Mouse (Mus musculus): ENCODE measurements around the gene Pde7b. TPM values are rescaled to one million over a fixed set of nuclear protein-coding genes. Genes with fewer than 3 reads are reported as not detected.
A peak's percentile ranks its signal among the peaks of the same experiment; 100 is the strongest.

Gene Pde7b
- polyA plus RNA-seq, 1 experiment from 2014 or later, result 5.0 TPM

DNA sequence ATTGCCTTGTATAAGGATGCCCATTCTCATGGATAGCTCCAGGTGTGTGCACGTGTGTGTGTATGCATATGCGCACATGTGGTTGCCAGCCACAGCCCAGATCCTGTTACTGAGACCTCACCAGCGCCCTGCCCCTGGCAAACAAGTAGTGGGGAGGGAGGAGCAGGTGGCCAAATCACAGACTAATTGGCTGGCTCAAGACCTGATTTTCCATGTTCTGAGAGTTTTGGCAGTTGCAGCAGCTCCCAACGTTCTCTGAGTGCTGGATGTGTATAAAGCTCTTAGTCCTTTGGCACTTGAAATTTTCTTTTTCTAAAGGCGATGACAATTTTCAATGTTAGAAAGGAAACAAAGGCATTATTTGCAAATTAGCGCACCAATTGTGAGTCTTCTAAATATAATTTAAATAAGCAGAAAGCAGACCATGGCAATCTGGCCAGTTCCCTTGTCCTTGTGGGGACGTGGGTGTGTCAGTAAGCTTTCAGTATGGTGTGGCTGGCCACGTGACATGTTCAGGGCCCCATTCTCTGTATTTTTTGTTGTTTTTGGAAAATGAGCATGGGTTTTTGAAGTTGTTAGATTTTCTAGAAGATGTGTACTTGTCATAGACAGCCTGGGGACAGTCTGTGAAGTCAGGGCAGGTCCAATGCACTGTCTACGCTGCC lies 345.7 kb downstream of the Pde7b start:
- no peak for DNase-seq (ENCODE audit: low spot score)
- no peaks in the 10 kb centered on the region for H3K4me1 ChIP-seq (ENCODE audit: insufficient read depth, low read depth, low read length)
- H3K9me3 ChIP-seq (ENCODE audit: low read length), result no peaks in the 10 kb centered on the region
- H3K36me3 ChIP-seq (ENCODE audit: insufficient read depth, low read length), result no peaks in the 10 kb centered on the region
- ATAC-seq, result no peak
- H3K27me3 ChIP-seq (replicated peaks; ENCODE audit: insufficient read depth, low read length), result no peaks in the 10 kb centered on the region
- WGBS, result 69% methylated on average over 9 of the region's 9 CpGs
- TF ChIP-seq CTCF (IDR thresholded peaks at IDR 0.05) (no peak), EP300 (IDR thresholded peaks at IDR 0.05) (no peak)
- no peak overlapping the region for H3K9ac ChIP-seq (replicated peaks; ENCODE audit: low read depth)
- H3K4me2 ChIP-seq (replicated peaks; ENCODE audit: low read depth, low read length), result no peak overlapping the region
- no peak overlapping the region for H3K27ac ChIP-seq (ENCODE audit: low read length)
- H3K4me3 ChIP-seq (ENCODE audit: low read depth, low read length), result no peak overlapping the region

DNA sequence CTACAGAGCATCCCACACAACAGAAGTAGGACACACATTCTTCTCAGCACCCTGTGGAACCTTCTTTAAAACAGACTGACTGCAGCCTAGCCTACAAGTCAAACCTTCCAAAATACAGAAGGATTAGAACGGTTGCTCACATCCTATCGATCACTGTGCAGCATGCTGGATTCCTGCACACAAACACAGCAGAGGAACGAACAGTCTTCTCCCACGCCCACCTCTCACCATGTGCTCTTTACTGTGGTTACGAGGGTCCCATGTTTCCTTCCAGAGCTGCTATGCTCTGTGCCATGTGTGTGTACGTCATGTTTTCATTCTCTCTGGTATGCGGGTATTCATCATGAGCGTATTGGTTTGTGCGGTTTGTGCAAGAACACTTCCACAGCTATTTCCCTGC lies 347.3 kb downstream of the Pde7b start:
- TF ChIP-seq EP300 (IDR thresholded peaks at IDR 0.05) (no peak), CTCF (IDR thresholded peaks at IDR 0.05) (no peak)
- DNase-seq (ENCODE audit: low spot score), result no peak
- no peaks in the 10 kb centered on the region for H3K36me3 ChIP-seq (ENCODE audit: insufficient read depth, low read length)
- ATAC-seq, result no peak
- no peak overlapping the region for H3K4me3 ChIP-seq (ENCODE audit: low read depth, low read length)
- no peak overlapping the region for H3K4me2 ChIP-seq (replicated peaks; ENCODE audit: low read depth, low read length)
- no peak overlapping the region for H3K27ac ChIP-seq (ENCODE audit: low read length)
- no peaks in the 10 kb centered on the region for H3K9me3 ChIP-seq (ENCODE audit: low read length)
- 84% methylated on average over 9 of the region's 9 CpGs for WGBS
- H3K27me3 ChIP-seq (replicated peaks; ENCODE audit: insufficient read depth, low read length), result no peaks in the 10 kb centered on the region
- H3K4me1 ChIP-seq (ENCODE audit: insufficient read depth, low read depth, low read length), result no peaks in the 10 kb centered on the region
- no peak overlapping the region for H3K9ac ChIP-seq (replicated peaks; ENCODE audit: low read depth)

DNA sequence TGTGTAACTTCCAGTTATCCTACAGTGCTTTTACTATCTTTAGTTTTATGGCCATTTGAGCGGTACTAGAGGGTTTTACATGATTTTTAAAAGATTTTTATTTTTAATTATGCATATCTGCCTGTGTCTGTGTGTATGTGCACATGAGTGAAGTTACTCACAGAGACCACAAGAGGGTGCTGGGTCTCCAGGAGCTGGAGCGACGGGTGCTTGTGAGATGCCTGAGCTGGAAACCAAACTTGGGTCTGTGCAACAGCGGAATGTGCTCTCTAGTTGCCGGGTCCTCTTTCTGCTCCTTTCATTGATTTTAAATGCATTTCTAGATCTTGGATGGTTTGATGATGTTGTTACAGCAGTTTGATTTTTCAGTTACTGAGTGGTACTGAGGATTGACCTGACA lies 352.8 kb downstream of the Pde7b start:
- H3K9ac ChIP-seq (replicated peaks; ENCODE audit: low read depth), result no peak overlapping the region
- no peaks in the 10 kb centered on the region for H3K36me3 ChIP-seq (ENCODE audit: insufficient read depth, low read length)
- H3K4me2 ChIP-seq (replicated peaks; ENCODE audit: low read depth, low read length), result no peak overlapping the region
- no peaks in the 10 kb centered on the region for H3K9me3 ChIP-seq (ENCODE audit: low read length)
- 93% methylated on average over 5 of the region's 5 CpGs for WGBS
- TF ChIP-seq CTCF (IDR thresholded peaks at IDR 0.05) (peak; percentile 19; the same call in 1 of the 2 replicates), EP300 (IDR thresholded peaks at IDR 0.05) (no peak)
- H3K27ac ChIP-seq (ENCODE audit: low read length), result no peak overlapping the region
- DNase-seq (ENCODE audit: low spot score) (no peak), ATAC-seq (no peak)
- H3K4me1 ChIP-seq (ENCODE audit: insufficient read depth, low read depth, low read length), result no peaks in the 10 kb centered on the region
- no peak overlapping the region for H3K4me3 ChIP-seq (ENCODE audit: low read depth, low read length)
- no peaks in the 10 kb centered on the region for H3K27me3 ChIP-seq (replicated peaks; ENCODE audit: insufficient read depth, low read length)

DNA sequence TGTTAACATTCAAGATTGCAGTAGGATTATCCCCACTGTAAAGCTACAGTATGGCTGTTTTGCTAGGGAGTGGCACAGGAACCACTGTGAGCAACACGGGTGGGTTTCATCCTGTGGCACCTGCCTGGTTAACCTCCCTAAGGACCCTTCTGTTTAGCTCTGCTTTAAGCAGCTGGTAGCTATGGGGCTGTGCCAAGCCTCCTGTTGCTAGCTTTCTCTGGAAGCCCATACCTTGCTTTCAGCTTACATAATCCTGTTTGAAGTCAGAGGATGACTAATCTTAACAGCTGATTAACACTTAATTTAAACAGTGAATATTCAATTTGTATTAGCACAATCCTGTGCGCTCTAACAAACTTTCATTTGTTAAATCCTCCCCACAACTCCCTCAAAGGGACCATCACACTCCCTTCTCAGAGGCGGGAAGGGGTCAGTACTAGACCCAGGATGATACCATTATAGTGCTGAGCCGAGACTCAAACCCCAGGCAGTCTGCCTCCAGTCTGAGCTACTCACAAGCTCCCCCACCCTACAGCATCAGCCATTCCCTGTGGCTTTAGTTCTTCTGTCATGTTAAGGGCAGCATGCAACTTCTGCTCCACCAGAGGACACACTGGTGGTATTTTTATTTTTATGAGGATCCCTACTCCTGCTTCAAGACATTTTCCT lies 362.3 kb downstream of the Pde7b start:
- Histone ChIP-seq H3K9ac (replicated peaks; ENCODE audit: low read depth) (no peak overlapping the region), H3K27me3 (replicated peaks; ENCODE audit: insufficient read depth, low read length) (no peaks in the 10 kb centered on the region), H3K4me1 (ENCODE audit: insufficient read depth, low read depth, low read length) (no peaks in the 10 kb centered on the region), H3K4me3 (ENCODE audit: low read depth, low read length) (no peak overlapping the region), H3K4me2 (replicated peaks; ENCODE audit: low read depth, low read length) (no peak overlapping the region), H3K27ac (ENCODE audit: low read length) (no peak overlapping the region), H3K36me3 (ENCODE audit: insufficient read depth, low read length) (no peaks in the 10 kb centered on the region), H3K9me3 (ENCODE audit: low read length) (no peaks in the 10 kb centered on the region)
- ATAC-seq, result no peak
- TF ChIP-seq EP300 (IDR thresholded peaks at IDR 0.05) (no peak), CTCF (IDR thresholded peaks at IDR 0.05) (no peak)
- no peak for DNase-seq (ENCODE audit: low spot score)
- 59% methylated on average over 4 of the region's 4 CpGs for WGBS

DNA sequence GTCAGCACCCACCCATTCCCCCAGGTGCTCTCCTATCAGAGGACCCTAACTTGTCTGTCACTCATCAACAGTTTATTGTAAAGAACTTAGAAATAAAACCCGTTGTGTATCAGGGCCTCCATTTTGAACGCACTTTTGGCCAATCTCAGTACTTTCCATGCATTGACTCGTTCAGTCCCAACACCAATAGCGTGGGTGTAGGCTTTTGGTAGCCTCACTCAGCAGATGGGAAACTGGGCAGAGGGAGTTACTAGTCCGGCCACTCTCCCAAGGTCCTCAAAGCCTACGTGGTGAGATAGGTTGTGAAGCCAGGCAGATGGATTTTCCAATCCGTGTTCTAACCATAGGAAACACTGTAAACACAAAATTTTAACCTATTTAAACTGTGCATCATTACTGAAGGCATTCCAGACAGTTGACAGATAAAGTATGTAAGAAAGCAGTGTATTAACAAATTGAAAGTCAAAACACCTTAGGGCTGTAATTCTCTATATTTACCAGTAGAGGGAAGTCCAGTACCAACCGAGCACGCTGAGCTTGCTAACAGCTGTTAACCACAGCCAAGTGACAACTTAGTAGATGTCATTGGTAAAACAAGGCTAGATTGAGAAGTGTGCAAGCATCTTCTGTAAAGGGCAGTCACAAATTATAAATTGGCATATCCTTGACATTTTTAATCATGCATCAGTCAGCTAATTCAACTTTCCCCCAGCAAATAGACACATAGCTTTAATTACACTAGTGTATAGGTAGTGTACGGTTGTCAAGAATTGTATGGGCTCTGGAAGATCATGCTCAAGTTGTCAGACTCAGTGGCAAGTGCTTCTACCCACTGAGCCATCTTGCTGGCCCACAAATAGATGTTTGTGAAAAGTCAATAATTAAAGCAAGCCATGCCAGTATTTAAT lies 363.1 kb downstream of the Pde7b start:
- WGBS, result 57% methylated on average over 10 of the region's 10 CpGs
- H3K4me3 ChIP-seq (ENCODE audit: low read depth, low read length), result no peak overlapping the region
- peak; percentile 92 for TF ChIP-seq CTCF (IDR thresholded peaks at IDR 0.05)
- no peak for TF ChIP-seq EP300 (IDR thresholded peaks at IDR 0.05)
- H3K9me3 ChIP-seq (ENCODE audit: low read length), result no peaks in the 10 kb centered on the region
- H3K4me1 ChIP-seq (ENCODE audit: insufficient read depth, low read depth, low read length), result no peaks in the 10 kb centered on the region
- DNase-seq (ENCODE audit: low spot score), result peak; percentile 81
- ATAC-seq, result peak; percentile 58
- no peaks in the 10 kb centered on the region for H3K27me3 ChIP-seq (replicated peaks; ENCODE audit: insufficient read depth, low read length)
- H3K27ac ChIP-seq (ENCODE audit: low read length), result no peak overlapping the region
- H3K4me2 ChIP-seq (replicated peaks; ENCODE audit: low read depth, low read length), result no peak overlapping the region
- no peaks in the 10 kb centered on the region for H3K36me3 ChIP-seq (ENCODE audit: insufficient read depth, low read length)
- H3K9ac ChIP-seq (replicated peaks; ENCODE audit: low read depth), result no peak overlapping the region

DNA sequence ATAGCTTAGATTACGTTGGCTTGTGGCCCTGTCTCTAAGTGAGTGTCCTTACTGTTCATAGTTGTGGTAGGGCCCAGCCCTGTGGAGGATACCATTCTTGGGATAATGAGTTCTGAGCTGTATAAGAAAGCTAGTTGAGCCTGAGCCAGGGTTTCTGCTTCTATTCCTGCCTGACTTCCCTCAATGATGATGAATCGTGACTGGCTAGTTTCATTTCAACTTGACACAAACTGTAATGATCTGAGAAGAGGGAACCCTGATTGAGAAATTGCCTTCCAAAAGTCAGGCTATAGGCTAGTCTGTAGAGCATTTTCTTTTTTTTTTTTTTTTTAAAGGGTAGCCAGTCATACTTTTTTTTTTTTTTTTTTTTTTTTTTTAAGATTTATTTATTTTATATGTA lies 376.0 kb downstream of the Pde7b start:
- 75% methylated on average over 2 of the region's 2 CpGs for WGBS
- no peak for ATAC-seq
- TF ChIP-seq EP300 (IDR thresholded peaks at IDR 0.05), result no peak
- no peak for TF ChIP-seq CTCF (IDR thresholded peaks at IDR 0.05)
- peak; percentile 29 for DNase-seq (ENCODE audit: low spot score)
- Histone ChIP-seq H3K4me3 (ENCODE audit: low read depth, low read length) (no peak overlapping the region), H3K9me3 (ENCODE audit: low read length) (no peaks in the 10 kb centered on the region), H3K4me1 (ENCODE audit: insufficient read depth, low read depth, low read length) (peaks cover 4% of the 10 kb centered on the region; the same call in 1 of the 2 replicates), H3K4me2 (replicated peaks; ENCODE audit: low read depth, low read length) (no peak overlapping the region), H3K27me3 (replicated peaks; ENCODE audit: insufficient read depth, low read length) (no peaks in the 10 kb centered on the region), H3K36me3 (ENCODE audit: insufficient read depth, low read length) (0 out of 2 replicates have a peak, but pooled peaks cover 4% of the 10 kb centered on the region), H3K9ac (replicated peaks; ENCODE audit: low read depth) (no peak overlapping the region), H3K27ac (ENCODE audit: low read length) (no peak overlapping the region)

Other genes starting within 250 kb of the Pde7b start
- gene Ahi1, start 227.5 kb upstream of the Pde7b start, polyA plus RNA-seq (2015; fragmentation: Nextera tagmentation; extraction: Ambion mirVana), result 3.2 and 3.4 TPM in 2 replicates